Mouse (Mus musculus) frontal cortex, postnatal 14 days (tissue): ENCODE measurements at regions not wholly inside any gene's neighbourhood (a gene's known extent, or its start where the extent isn't known, plus 50 kb on each side); places are given as distances from the start of the nearest gene placed in this dataset.

Source experiments
- DNase-seq, 2 experiments: peaks; one replicate each; pipeline ENCODE4 v3.0.0; 2022; ENCODE audit warnings: low spot score in 2 of 2

DNA sequence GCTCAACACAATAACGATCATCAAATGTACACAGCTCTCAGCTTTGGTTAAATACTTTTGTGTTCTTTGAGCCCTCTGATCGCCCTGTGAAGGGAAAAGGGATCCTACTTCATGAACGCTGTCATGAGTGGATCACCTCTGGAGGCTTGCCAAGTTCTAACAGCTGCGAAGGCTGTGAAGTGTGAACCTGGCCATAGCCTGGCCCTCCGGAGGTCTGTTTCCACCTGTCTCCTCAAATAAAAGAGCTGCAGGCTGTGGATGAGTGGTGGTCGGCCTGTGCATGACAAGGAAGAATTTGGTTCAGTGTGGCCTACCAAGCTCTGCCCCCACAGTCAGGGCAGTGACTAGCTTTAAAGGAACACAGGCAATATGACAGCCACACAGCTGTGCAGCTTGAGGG, 122.0 kb downstream of the Gm12728 start:
- no peak for DNase-seq

DNA sequence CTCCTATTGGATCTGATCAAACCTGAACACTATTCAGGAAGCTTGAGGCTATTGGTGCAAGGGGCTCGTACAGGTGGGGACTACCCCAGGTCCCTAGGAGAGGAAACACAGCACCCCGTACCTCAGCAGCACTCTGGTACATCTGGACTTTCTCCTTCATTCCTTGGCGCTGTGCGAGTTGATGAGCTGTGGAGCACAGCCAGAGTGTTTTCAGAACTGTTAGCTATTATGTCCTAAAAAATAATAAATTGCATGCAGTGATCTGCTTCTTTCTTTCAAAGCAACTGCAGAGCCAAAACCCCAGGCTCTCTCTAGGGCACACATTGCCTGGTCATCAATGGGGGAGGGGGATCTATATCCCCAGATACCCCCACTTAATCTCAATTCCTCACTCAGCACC, 122.6 kb downstream of the Gm12728 start:
- no peak for DNase-seq

DNA sequence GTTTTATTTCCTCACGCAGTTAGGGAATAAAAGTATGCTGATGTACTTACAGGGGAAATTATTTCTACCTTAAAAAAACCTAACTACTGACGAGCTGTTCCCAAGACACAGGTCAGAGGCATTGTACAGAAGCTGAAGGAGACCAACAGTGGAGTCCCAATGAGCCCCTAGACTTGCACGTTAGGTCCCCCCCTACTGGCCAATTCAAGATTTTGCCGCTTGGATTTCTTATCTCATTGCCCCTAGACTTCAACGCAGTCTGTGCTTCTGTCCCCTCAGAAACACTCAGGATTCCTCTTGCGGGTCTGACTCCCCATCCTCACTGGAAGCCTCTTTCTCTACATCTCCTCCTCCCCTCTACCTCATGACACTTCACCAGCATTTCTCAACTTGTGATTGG, 125.3 kb downstream of the Gm12728 start:
- no peak for DNase-seq

DNA sequence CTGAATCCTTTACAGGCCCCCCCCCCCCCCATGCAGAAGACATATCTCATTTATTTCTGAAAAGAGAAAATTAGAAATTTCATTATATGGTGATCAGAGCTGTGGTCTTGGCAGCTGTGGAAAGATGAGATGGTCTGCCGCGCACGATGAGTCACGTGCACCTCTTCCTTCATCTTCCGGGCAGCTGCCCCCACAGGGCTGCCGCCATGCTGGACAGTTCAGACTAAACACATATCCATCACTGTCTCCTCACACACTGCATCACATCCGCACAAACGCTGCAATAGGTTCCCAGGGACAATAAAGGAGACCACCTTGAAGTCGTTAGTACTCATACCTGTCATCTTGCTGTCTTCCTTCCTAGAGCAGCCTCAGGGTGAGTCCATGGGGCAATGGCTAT, 126.6 kb downstream of the Gm12728 start:
- no peak for DNase-seq

DNA sequence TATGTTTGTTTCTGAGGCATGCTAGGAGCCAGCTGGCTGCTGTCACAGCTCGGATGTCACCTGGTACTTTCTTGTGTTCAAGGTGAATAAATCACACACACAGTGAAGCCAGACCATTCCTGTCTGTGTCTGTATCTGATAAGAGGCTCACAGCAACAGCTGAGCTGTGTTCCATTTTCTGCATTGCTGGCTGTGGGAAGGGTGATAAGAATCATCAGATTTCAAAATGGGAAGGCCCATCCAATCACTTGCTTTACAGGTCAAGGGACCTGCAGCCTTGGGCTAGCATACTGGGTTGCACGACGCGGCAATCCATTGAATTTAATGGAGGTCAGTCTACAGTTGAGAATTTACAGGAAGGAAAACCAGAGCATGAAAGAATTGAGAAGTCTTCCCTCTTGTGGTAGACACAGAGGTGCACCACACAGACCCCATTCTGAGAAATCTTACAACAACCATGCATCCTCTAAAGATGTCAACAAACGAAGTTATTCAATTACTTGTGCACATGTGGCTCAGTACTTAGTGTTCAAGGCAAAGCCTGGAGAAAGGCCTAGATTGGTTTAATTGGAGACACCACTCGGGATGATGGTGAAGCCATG, 135.2 kb downstream of the Gm12728 start:
- DNase-seq, result no peak

DNA sequence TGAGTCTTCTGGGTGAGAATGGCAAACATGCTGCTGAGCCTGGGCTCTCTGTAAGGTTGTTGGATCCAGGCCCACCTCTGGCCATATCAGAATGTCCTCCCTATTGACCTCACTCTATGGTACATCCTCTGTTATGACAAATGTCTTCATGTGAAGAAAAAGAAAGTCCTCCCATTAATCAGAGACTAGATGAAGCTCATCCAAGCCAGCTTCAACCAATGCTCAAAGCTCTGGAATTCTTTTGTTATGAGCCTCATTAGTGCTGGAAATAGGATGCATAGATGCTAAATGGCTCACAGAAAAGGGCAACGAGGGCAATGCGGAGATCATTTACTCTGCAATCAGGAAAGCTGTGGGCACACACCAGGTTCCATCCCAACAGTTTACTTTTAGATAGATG, 135.8 kb downstream of the Gm12728 start:
- DNase-seq, result no peak

DNA sequence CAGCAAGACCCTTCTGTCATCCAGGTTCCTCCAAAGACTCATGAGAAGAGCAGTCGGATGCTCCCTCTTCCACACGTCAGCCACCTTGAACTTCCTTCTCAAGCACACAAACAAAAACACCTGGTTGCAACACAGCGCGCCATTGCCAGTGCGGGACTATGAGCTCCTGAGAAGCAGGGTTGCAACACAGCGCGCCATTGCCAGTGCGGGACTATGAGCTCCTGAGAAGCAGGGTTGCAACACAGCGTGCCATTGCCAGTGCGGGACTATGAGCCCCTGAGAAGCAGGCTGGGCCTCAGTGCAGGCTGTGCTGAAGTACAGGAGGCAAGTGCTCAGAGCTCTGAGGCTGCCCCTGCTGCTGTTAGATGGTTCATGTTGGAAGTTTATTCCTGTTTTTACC, 140.0 kb downstream of the Gm12728 start:
- DNase-seq, result no peak

DNA sequence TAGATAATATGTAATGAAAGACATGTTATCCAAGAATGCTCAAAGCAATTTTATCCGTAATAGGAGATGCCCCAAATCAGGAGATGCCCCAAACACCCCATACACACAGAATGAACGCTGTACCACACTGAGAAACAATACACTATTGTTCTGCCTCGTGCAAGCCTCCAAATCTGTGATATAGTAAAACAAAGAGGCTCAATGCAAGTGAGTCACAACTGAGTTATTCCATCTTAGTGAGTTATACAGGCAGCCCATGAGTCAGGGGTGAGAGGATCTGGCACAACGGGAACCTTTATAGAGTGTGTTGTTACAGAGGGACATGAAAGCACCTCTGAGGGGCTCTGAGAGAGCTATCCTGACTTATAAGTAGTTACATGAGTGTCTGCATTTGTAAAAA, 145.3 kb downstream of the Gm12728 start:
- DNase-seq, result no peak

DNA sequence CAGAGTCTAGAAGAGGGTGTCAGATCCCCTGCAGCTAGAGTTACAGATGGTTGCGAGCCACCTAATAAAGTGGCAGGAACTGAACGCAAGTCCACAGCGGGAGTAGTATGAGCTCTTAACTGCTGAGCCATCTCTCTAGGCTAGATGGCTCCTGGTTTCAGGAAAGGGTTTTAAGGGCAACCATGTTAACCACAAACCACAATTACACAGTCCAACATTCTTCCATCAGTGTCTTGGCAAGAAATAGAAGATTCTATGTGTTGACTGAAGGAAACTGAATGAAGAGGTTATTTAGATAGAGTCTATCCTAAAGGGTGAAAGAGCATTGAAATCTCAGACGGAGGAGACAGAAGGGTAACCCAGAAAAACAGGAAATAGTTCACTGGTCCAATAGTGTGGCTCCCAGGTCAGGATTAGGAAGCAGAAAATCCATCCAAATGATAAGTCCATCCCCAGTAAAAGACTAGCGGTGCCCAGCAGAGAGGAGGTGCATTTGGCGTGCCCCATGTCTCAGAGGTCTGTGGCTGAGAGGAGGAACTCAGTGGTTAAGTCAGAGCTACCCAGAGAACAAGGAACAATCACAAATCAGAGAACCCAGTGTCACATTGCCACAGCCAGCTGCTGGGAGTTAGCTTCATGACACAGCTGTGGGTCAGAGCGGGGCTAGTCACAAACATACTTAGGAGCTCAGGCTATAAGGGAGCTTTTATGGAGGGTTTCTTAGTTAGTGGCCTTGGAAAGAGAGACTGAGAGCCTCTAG, 147.3 kb downstream of the Gm12728 start:
- no peak for DNase-seq

DNA sequence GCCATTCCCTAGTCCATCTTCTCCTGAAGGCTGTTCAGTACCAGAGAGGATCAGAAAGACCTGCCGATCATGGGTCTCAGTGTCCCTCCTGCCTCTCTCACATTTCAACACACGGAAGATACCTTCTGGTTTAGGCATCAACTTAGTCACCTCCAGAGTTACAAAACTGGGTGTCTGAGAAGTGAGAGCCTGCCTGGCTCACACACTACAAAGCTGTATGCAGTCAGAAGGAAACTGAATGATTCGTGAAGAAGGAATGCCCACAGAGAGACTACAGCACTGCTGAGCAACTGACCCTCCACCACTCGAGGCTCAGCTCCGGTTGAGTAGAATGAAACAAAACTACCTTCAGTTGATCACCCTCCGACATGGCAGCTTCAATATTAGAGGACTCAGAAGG, 147.9 kb downstream of the Gm12728 start:
- no peak for DNase-seq

DNA sequence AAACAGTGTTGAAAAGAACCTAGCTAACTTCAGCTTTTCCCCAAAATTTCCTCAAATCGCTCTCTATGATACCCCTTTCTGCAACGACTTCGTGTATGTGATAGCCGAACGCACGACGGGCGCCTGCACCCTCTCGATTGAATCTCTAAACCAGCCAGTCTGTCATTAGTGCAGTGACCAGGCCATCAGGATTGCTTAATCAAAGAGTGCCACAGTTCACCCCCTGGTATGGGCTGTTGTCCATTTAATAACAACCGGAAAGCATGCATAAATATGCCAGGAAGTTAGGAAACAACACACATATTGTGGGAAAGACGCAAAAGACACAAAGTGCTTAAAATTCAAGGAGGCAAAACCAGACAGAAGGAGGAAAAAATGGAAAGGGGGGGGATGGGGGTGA, 149.2 kb downstream of the Gm12728 start:
- no peak for DNase-seq

DNA sequence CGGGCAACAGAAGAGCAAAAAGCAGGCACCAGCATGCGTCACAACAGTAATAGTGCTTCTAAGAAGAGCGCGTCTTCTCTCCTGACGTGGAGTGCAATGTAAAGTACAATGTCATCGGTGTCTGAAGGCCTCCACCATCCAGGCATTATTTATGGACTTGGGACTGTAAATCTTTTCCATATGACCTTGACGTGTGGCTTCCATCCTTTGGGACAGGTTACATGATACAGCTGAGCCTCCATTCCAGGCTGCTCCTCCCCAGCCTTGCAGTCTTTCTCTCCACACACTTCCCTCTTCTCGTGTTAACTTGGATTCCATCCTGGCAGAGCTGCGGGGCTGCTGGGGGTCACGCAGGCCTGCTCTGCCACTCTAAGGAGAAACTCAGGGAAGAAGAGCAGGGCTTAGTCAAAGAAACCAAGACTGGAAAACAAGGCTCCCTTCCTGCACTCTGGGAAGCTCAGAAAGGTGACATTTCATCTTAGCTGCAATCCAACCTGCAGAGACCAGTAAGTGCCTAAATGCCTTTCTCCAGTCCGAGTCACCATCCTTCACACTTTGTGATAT, 150.0 kb downstream of the Gm12728 start:
- no peak for DNase-seq

DNA sequence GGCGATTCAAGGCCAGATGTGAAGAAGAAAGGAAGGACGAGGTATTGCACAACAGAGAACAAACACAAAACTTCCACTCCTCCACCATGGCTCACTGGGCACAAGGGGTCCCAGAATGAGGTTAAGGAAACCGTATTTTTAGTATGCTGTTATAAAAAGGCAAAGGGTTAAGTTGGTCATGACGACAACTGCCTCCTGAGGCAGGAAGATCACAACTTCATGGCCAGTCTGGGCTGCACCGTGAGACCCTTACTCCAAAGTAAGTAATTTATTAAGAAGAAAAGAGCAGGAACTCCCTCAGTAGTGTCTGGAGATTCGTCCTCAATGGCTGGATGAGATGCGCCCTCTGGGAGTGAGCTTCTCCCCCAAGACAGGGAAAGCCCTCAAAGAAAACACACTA, 151.2 kb downstream of the Gm12728 start:
- DNase-seq, result no peak

DNA sequence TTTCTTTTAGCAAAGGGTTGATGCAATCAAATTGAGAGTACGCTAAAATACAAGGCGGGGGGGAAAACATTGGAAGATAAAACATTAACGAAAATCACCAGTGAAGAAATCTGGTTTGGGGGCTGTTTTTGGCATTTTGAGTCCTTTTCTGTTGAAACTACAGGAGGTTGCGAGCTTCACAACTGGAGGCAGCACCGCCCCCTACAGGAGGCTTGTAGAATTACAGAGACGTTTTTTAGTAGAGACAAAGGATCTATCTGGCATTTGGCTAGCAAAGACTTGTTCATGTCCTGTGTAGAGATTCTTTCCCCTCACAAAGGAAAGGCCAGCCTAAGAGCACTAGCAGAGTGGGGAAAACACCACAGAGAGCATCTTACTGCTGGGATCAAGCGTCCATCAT, 152.1 kb downstream of the Gm12728 start:
- peak in 1 of 2 experiments; percentile 24 for DNase-seq

DNA sequence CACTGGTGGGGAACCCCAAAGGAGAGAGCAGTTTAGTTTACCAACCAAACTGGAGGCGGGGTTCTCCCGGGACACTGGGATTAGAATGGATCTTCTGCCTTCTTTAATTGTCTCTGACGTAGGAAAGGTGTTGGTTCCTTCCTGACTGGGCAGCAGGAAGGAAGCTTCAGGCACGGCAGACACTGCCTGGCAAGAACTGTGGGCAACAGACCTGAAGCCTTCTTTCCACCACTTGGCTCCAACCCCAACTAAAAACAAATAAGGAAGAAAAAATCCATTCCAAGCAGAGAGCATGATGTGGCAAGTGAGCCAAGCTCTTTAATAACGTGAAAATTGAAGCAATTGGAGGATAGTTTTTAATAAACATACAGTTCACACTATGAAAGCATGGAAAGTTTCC, 155.3 kb downstream of the Gm12728 start:
- DNase-seq, result no peak

DNA sequence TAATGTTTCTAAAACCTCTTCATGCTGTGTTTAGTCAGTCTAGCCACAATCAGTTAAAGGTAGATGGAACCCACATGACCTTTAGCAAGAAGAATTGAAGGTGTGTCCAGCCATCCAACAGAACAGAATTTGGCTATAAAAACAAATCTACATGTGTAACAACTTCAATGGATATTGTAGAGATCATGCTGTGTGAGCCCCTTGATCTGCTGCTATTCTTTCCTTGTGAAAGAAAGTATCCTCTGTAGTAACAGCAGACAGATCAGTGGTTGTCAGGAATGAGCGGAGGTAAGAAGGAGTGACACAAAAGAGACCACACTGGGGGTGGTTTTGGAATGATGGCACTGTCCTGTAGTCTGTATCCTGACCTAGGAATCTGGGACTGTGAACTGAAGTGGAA, 156.3 kb downstream of the Gm12728 start:
- DNase-seq, result no peak

DNA sequence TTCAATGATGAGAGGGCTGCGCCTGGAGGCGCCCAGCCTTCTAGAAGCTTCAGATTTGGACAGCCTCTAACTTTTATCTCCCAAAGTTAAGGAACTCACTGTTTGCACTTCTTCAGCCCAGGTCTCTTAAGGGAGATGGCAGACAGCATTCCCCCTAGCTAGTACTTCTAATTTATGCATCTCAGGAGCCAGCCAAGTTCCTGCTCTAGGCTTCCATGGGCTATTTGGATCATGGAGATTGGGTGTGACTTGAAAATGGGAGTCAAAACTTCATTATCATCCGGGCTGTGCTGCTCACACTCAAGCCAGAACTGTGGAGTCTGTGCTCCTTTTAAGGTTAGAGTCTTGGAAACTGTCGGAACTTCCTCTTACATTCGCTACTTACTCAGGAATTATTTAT, 158.7 kb downstream of the Gm12728 start:
- no peak for DNase-seq

DNA sequence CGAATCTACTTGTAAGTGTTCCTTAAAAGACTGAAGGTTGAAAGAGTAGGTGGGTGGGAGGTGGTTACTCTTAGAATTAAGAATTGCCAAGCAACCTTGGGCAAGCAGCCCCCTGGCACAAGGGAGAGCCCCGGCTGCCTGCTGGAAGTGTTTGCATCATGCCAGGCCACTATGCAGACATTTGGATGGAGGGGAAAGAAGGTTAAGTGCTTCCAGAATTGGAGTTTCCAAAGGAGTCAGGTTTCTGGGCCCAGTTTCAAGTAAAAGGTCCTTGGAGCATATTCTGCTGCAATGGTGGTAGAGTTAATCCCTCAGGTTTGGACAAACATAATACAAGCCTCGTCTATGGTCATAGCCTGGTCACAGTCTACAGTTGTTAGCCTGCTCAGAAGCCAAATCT, 162.7 kb downstream of the Gm12728 start:
- no peak for DNase-seq

DNA sequence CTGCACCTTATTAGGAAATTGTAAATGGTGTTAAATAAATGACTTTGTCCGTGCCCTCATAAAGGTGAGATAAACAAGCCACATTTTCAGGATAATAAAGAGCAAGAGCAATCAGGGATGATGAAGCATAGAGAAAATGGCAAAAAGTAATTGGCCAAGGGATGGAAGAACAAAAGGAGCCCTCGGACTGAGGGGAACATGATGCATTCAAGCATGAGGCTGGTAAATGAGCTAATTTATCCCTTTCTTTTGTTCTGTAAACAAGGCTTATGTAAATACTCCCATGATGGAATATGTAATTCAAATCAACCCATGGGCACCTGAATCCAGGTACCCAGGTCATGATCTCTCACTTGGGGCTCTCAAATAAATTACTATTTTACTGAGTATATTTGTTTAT, 166.8 kb downstream of the Gm12728 start:
- no peak for DNase-seq

DNA sequence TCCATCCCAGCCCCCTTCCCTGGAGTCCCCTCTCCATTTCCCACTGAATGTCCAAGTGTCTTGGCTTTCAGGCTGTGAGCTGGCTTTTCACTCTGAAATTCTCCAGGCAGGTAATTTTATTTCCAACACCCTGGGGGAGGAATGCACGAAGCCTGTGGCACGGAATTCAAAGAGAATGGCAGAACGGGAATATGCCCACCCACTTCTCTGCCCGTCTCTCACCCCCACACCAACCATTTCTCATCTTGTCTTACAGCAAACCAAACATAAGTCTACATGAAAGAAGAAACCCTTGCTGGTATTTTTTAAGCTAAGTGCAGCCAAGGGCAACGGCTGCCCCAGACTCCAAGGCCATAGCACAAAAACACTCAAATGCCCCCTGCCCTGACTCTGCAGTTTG, 168.7 kb downstream of the Gm12728 start:
- DNase-seq, result no peak

DNA sequence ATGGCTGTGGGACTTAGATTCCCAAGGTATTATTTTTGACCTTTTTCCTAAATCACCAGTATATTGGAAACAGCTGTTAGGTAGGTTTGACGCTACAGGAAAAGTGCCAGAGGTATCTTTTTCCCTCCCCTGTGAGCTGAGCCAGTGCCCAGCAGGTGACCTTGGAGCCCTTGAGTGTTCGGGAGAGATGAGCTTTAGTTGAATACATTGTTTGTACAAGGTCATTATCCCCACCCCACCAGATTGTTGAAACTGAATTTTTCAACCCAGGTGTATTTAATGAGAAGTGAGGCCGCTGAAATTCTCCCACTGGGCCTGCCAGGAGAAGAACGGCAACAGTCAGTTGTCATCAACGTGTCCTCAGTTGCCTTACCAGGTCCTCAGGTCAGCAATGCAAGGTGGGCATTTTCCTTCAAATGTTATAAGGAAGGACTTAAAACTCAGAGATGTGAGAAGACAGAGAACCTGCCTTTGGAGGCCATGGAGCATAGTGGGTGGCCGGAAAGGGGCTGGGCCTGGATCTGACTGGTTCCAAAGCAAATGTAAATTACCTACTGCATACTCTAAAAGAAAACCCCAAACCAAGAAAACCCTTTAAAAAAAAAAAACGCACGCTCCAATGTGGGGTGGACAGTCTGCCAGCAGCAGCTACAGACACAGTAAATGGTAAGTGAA, 172.2 kb downstream of the Gm12728 start:
- no peak for DNase-seq

DNA sequence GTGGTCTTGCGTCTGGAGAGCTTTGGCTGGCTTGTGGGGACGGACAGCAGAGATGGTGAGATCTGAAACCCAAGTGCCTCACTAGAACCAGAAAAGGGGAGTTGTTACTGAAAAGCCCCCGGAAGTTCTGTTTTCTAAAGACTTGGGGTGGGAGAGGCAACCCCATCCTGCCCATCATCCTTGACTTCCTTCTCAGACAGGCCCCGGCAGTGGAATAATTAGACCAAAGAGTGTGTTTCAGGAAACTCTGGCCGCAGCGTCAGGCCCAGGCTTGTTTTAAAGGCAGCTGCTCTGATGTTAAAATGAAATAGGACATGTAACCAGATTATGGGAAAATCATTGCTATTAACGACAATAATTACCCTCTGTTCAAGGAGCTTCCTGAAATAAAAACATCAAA, 172.9 kb downstream of the Gm12728 start:
- DNase-seq, result no peak

DNA sequence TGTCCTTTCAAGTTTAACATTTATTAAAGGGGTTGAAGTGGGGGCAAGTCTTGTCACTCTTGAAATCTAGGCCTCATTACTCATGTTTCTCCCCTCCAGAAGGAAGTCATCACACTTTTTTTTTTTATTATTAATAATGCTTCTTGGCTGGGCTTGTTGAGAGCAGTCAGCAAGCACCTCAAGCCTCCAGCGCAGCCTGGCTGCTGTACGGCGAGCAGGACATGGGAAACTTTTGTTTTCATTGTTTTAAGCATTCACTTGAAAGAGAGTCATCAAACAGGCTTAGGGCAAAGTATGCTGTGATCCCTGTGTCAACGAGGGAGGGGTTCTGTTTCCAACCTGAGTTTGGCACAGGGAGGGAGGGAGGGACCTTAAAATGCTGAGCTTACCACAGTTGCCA, 178.7 kb downstream of the Gm12728 start:
- no peak for DNase-seq
